ENCODE assay signal across 13 mouse cellular contexts in genomic region chr2:127378611-127378990, GRCm38 (mm10). TPM values are rescaled to one million over a fixed set of nuclear protein-coding genes. Genes with fewer than 3 reads are reported as not detected.
DNase-seq lines count a peak whose midpoint lies in the region; ATAC-seq and TF ChIP-seq lines count a peak whose summit lies in the region.
"Had no signal": no experiment of that assay in that cellular context is flagged by ENCODE, and none has a peak within 500 bp of the region (broad histone marks: within the 10 kb centered on the region; RNA-seq: fewer than 3 reads in every experiment).

No protein-coding gene starts in this region.

- peak overlapping the region; percentile 9; the same call in 1 of the 2 replicates for H3K9ac ChIP-seq in liver, embryonic 12.5 days
- no peak overlapping the region for H3K9ac ChIP-seq in liver, postnatal 0 days (replicated peaks)
- no peak overlapping the region for H3K9ac ChIP-seq in kidney, embryonic 16.5 days (replicated peaks; ENCODE audit: low read length)
- no peak overlapping the region for H3K9ac ChIP-seq in intestine, embryonic 16.5 days (ENCODE audit: low read depth, low read length)
- H3K9ac ChIP-seq: heart, embryonic 12.5 days; hindbrain, embryonic 14.5 days; lung, embryonic 15.5 days had no signal

- ATAC-seq in liver, embryonic 12.5 days = no peak
- ATAC-seq in liver, postnatal 0 days = no peak
- ATAC-seq in kidney, embryonic 16.5 days (ENCODE audit: low FRiP score, low TSS enrichment) = peak; percentile 25; the same call in 1 of the 2 replicates
- no peak for ATAC-seq in megakaryocyte-erythroid progenitor cell, adult 5-6 weeks (replicated peaks; ENCODE audit: low FRiP score, low TSS enrichment, poor library complexity, severe bottlenecking)
- ATAC-seq in intestine, embryonic 16.5 days = no peak

- peaks cover under 1% of the 10 kb centered on the region; the same call in 1 of the 2 replicates for H3K27me3 ChIP-seq in liver, embryonic 12.5 days (replicated peaks)
- no peaks in the 10 kb centered on the region for H3K27me3 ChIP-seq in liver, postnatal 0 days (ENCODE audit: insufficient read depth, low read length)
- no peaks in the 10 kb centered on the region for H3K27me3 ChIP-seq in kidney, embryonic 16.5 days (ENCODE audit: insufficient read depth, low read length)
- H3K27me3 ChIP-seq in intestine, embryonic 16.5 days (replicated peaks; ENCODE audit: control insufficient read depth, insufficient read depth, low read length) = no peaks in the 10 kb centered on the region
- H3K27me3 ChIP-seq: heart, embryonic 12.5 days; lung, embryonic 15.5 days had no signal

- no peak for TF ChIP-seq CTCF in gastrocnemius, adult 2 months (IDR thresholded peaks at IDR 0.05)
- no peak for TF ChIP-seq CTCF in liver, postnatal 0 days (IDR thresholded peaks at IDR 0.05; ENCODE audit: low read depth)

- 75% methylated on average over 7 of the region's 7 CpGs for WGBS in liver, embryonic 12.5 days (ENCODE audit: insufficient replicate concordance)
- 59% methylated on average over 7 of the region's 7 CpGs for WGBS in liver, postnatal 0 days (ENCODE audit: insufficient replicate concordance)
- 64% methylated on average over 7 of the region's 7 CpGs for WGBS in kidney, embryonic 16.5 days
- 56% methylated on average over 7 of the region's 7 CpGs for WGBS in intestine, embryonic 16.5 days

- peaks cover 12% of the 10 kb centered on the region; the same call in 1 of the 2 replicates for H3K36me3 ChIP-seq in liver, embryonic 12.5 days
- no peaks in the 10 kb centered on the region for H3K36me3 ChIP-seq in liver, postnatal 0 days (replicated peaks; ENCODE audit: insufficient read depth, low read length)
- H3K36me3 ChIP-seq in kidney, embryonic 16.5 days (ENCODE audit: insufficient read depth, low read length) = no peaks in the 10 kb centered on the region
- no peaks in the 10 kb centered on the region for H3K36me3 ChIP-seq in intestine, embryonic 16.5 days (ENCODE audit: control insufficient read depth, insufficient read depth, low read length)
- H3K36me3 ChIP-seq: heart, embryonic 12.5 days; lung, embryonic 15.5 days had no signal

- no peaks in the 10 kb centered on the region for H3K9me3 ChIP-seq in liver, embryonic 12.5 days (replicated peaks)
- H3K9me3 ChIP-seq in liver, postnatal 0 days (ENCODE audit: low read length) = no peaks in the 10 kb centered on the region
- H3K9me3 ChIP-seq in kidney, embryonic 16.5 days (ENCODE audit: low read length) = no peaks in the 10 kb centered on the region
- H3K9me3 ChIP-seq in intestine, embryonic 16.5 days (ENCODE audit: control insufficient read depth, low read length) = no peaks in the 10 kb centered on the region
- H3K9me3 ChIP-seq: heart, embryonic 12.5 days; lung, embryonic 15.5 days had no signal

- intact Hi-C loops in gastrocnemius, adult 2 months (cut with DNase I) = no loop called here

- no peak for TF ChIP-seq EP300 in liver, postnatal 0 days (IDR thresholded peaks at IDR 0.05; ENCODE audit: low read depth)

- peaks cover 64% of the 10 kb centered on the region for H3K4me1 ChIP-seq in liver, embryonic 12.5 days
- peaks cover 28% of the 10 kb centered on the region for H3K4me1 ChIP-seq in liver, postnatal 0 days (ENCODE audit: insufficient read depth)
- H3K4me1 ChIP-seq in kidney, embryonic 16.5 days (ENCODE audit: insufficient read depth, low read length) = 0 out of 2 replicates have a peak, but pooled peaks cover 7% of the 10 kb centered on the region
- peaks cover 6% of the 10 kb centered on the region for H3K4me1 ChIP-seq in intestine, embryonic 16.5 days (ENCODE audit: control insufficient read depth, insufficient read depth, low read length)

- H3K4me2 ChIP-seq in liver, embryonic 12.5 days = 0 out of 2 replicates have a peak overlapping the region, but pooled peaks have one; percentile 78
- H3K4me2 ChIP-seq in liver, postnatal 0 days (ENCODE audit: low read depth, low read length) = no peak overlapping the region
- H3K4me2 ChIP-seq in kidney, embryonic 16.5 days (replicated peaks; ENCODE audit: low read depth, low read length) = no peak overlapping the region
- no peak overlapping the region for H3K4me2 ChIP-seq in intestine, embryonic 16.5 days (ENCODE audit: low read depth, low read length)
- H3K4me2 ChIP-seq: heart, embryonic 12.5 days; hindbrain, embryonic 14.5 days; lung, embryonic 15.5 days had no signal

- H3K27ac ChIP-seq in gastrocnemius, adult 2 months = peak overlapping the region; percentile 65
- H3K27ac ChIP-seq in liver, embryonic 12.5 days = no peak overlapping the region; the same call in 1 of the 2 replicates
- no peak overlapping the region for H3K27ac ChIP-seq in liver, postnatal 0 days (ENCODE audit: low read depth)
- no peak overlapping the region for H3K27ac ChIP-seq in kidney, embryonic 16.5 days (ENCODE audit: low read length)
- no peak overlapping the region for H3K27ac ChIP-seq in intestine, embryonic 16.5 days (ENCODE audit: low read length)
- H3K27ac ChIP-seq: hindbrain, embryonic 14.5 days; lung, embryonic 15.5 days had no signal

- no peak overlapping the region for H3K4me3 ChIP-seq in gastrocnemius, adult 2 months
- no peak overlapping the region for H3K4me3 ChIP-seq in liver, embryonic 12.5 days
- no peak overlapping the region for H3K4me3 ChIP-seq in liver, postnatal 0 days (ENCODE audit: low read depth, low read length)
- no peak overlapping the region for H3K4me3 ChIP-seq in kidney, embryonic 16.5 days (ENCODE audit: low read length)
- no peak overlapping the region for H3K4me3 ChIP-seq in intestine, embryonic 16.5 days (ENCODE audit: low read length)
- H3K4me3 ChIP-seq: heart, embryonic 12.5 days; lung, embryonic 15.5 days had no signal

- no peak for DNase-seq in gastrocnemius, adult 2 months
- no peak for DNase-seq in gastrocnemius, postnatal 4 days (ENCODE audit: low spot score in 2 of 2)
- no peak for DNase-seq in liver, postnatal 0 days
- DNase-seq in NIH3T3 (ENCODE audit: low read depth) = peak; percentile 74
- DNase-seq: cerebellum, adult 2 months; thymus, adult 18-20 months had no signal

RNA-seq across cellular contexts. Expression of gene Adra2b, which starts 15.6 kb away (rescaled TPM):
- under 1 TPM; 0.39 to 0.69 TPM for total RNA-seq in gastrocnemius, adult 2 months (2021)
- total RNA-seq in gastrocnemius, postnatal 4 days (2021) = 1 to 10 TPM in 1 of 2 experiments, under 1 TPM in 1; 0.96 to 1.2 TPM
- polyA plus RNA-seq in liver, embryonic 12.5 days (2016; fragmentation: Nextera tagmentation; extraction: Ambion mirVana) = 38.3 and 42.5 TPM in 2 replicates
- polyA plus RNA-seq in liver, postnatal 0 days (2015; fragmentation: Nextera tagmentation; extraction: Ambion mirVana) = 4.7 and 4.8 TPM in 2 replicates
- polyA plus RNA-seq in kidney, embryonic 16.5 days (2015; fragmentation: Nextera tagmentation; extraction: Ambion mirVana) = 7.2 and 7.8 TPM in 2 replicates
- total RNA-seq in megakaryocyte-erythroid progenitor cell, adult 5-6 weeks (2014; fragmentation: Nextera tagmentation) = not detected in 2 replicates
- total RNA-seq in megakaryocyte-erythroid progenitor cell, adult 5-6 weeks (2017) = not detected in 2 replicates
- 1.3 and 2.0 TPM in 2 replicates for polyA plus RNA-seq in intestine, embryonic 16.5 days (2015; fragmentation: Nextera tagmentation; extraction: Ambion mirVana)

RNA-seq across cellular contexts. Expression of gene Astl, which starts 40.2 kb away (rescaled TPM):
- under 1 TPM in 1 of 2 experiments, not detected in 1; 0.25 TPM for total RNA-seq in gastrocnemius, adult 2 months (2021)
- total RNA-seq in gastrocnemius, postnatal 4 days (2021) = under 1 TPM; 0.12 to 0.31 TPM
- not detected in 2 replicates for polyA plus RNA-seq in liver, embryonic 12.5 days (2016; fragmentation: Nextera tagmentation; extraction: Ambion mirVana)
- polyA plus RNA-seq in liver, postnatal 0 days (2015; fragmentation: Nextera tagmentation; extraction: Ambion mirVana) = not detected in 2 replicates
- polyA plus RNA-seq in kidney, embryonic 16.5 days (2015; fragmentation: Nextera tagmentation; extraction: Ambion mirVana) = not detected in 2 replicates
- total RNA-seq in megakaryocyte-erythroid progenitor cell, adult 5-6 weeks (2014; fragmentation: Nextera tagmentation) = 0.40 TPM in 1 of 2 replicates, not detected in the other
- not detected in 2 replicates for total RNA-seq in megakaryocyte-erythroid progenitor cell, adult 5-6 weeks (2017)
- polyA plus RNA-seq in intestine, embryonic 16.5 days (2015; fragmentation: Nextera tagmentation; extraction: Ambion mirVana) = not detected in 2 replicates
- polyA plus RNA-seq: cerebellum, adult 2 months; heart, embryonic 12.5 days; hindbrain, embryonic 14.5 days; lung, embryonic 15.5 days had no signal

RNA-seq across cellular contexts. Expression of gene Dusp2, which starts 42.6 kb away (rescaled TPM):
- 1 to 10 TPM in 1 of 2 experiments, under 1 TPM in 1; 0.59 to 1.2 TPM for total RNA-seq in gastrocnemius, adult 2 months (2021)
- 1 to 10 TPM; 3.2 to 3.6 TPM for total RNA-seq in gastrocnemius, postnatal 4 days (2021)
- 7.3 and 8.0 TPM in 2 replicates for polyA plus RNA-seq in liver, embryonic 12.5 days (2016; fragmentation: Nextera tagmentation; extraction: Ambion mirVana)
- 5.6 and 5.9 TPM in 2 replicates for polyA plus RNA-seq in liver, postnatal 0 days (2015; fragmentation: Nextera tagmentation; extraction: Ambion mirVana)
- 7.8 and 8.3 TPM in 2 replicates for polyA plus RNA-seq in kidney, embryonic 16.5 days (2015; fragmentation: Nextera tagmentation; extraction: Ambion mirVana)
- 18.4 and 29.2 TPM in 2 replicates for total RNA-seq in megakaryocyte-erythroid progenitor cell, adult 5-6 weeks (2014; fragmentation: Nextera tagmentation)
- 33.5 and 35.8 TPM in 2 replicates for total RNA-seq in megakaryocyte-erythroid progenitor cell, adult 5-6 weeks (2017)
- 2.1 and 3.5 TPM in 2 replicates for polyA plus RNA-seq in intestine, embryonic 16.5 days (2015; fragmentation: Nextera tagmentation; extraction: Ambion mirVana)

RNA-seq across cellular contexts. Expression of gene Gpat2, which starts 46.4 kb away (rescaled TPM):
- not detected for total RNA-seq in gastrocnemius, adult 2 months (2021)
- total RNA-seq in gastrocnemius, postnatal 4 days (2021) = under 1 TPM; 0.10 to 0.17 TPM
- 0.37 and 0.49 TPM in 2 replicates for polyA plus RNA-seq in liver, embryonic 12.5 days (2016; fragmentation: Nextera tagmentation; extraction: Ambion mirVana)
- polyA plus RNA-seq in liver, postnatal 0 days (2015; fragmentation: Nextera tagmentation; extraction: Ambion mirVana) = 0.46 and 0.51 TPM in 2 replicates
- polyA plus RNA-seq in kidney, embryonic 16.5 days (2015; fragmentation: Nextera tagmentation; extraction: Ambion mirVana) = 0.22 and 0.40 TPM in 2 replicates
- not detected in 2 replicates for total RNA-seq in megakaryocyte-erythroid progenitor cell, adult 5-6 weeks (2014; fragmentation: Nextera tagmentation)
- total RNA-seq in megakaryocyte-erythroid progenitor cell, adult 5-6 weeks (2017) = not detected in 2 replicates
- 0.09 and 0.12 TPM in 2 replicates for polyA plus RNA-seq in intestine, embryonic 16.5 days (2015; fragmentation: Nextera tagmentation; extraction: Ambion mirVana)
